Mouse (Mus musculus) heart, postnatal 0 days (tissue): ENCODE data around the gene Proser2.

ENCODE experiments used
- CTCF ChIP-seq: IDR thresholded peaks from 2 replicates; pipeline ENCODE4 v1.5.1; 2016; ENCODE audit warnings: antibody characterized with exemption, control low read depth, low read depth
- EP300 ChIP-seq: IDR thresholded peaks from 2 replicates; pipeline ENCODE4 v1.6.1; 2016; ENCODE audit warnings: antibody characterized with exemption, low read depth

DNA sequence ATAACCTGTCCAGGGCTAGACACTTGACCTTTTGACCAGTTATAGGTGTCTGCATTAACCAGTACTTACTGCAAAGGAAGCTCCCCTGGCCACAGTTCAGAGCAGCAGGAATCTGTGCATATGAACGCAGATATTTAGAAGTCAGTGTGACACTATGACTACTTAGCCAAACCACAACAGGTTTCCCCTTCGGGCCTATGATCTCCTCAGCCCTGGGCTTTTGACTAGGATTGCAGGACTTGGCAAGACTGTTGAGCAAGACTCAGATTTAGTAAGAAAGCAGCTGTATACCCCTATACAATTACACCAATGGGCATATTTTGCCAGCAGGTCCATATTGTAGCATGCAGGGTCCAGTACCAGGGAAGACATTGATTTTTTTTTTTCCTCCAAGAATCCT is 38.5 kb upstream of the Proser2 start:
- TF ChIP-seq CTCF (no peak), EP300 (no peak)
